7 mouse cellular contexts compared by ENCODE assay signal in the genomic region with DNA sequence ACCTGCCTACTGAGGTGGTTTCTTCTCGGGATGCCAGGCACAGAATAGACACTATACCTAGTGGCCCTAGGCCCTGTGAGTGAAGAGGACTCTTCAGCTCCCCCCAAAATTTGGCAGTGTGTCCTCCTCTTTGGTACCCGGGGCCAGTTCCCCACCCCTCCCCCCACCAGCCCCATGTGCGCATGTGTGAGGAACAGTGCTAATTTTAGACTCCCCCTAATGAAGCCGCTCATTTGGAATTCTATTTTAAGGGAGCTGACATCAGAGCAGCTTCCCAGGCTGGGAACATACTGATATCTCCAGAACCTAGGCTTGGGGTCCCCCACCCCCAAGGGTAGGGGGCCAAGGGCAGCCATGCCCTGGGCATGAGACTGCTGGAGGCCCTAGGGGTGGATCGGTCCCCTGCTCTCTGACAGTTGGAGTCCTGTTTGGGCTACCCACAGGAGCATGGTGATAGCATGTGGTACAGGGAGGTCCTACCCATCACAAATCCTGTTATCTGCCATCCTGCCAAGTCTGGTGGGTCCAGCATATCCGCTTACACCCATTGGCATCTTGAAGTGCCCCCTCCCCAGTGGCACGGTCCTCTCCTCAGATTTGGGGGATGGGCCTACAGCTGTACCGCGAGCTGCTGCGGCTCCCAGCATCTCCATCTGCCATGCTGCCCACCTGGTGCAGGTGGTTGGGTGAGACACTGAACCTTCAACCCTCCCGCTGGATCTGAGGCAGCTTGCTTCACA. TPM values are rescaled to one million over a fixed set of nuclear protein-coding genes. Genes with fewer than 3 reads are reported as not detected.
DNase-seq lines count a peak whose midpoint lies in the region; ATAC-seq and TF ChIP-seq lines count a peak whose summit lies in the region.

No protein-coding gene starts in this region.

- no peak overlapping the region for H3K4me2 ChIP-seq in embryonic facial prominence, embryonic 13.5 days
- peak overlapping the region; percentile 46; the same call in 1 of the 2 replicates for H3K4me2 ChIP-seq in hindbrain, embryonic 14.5 days (replicated peaks)

- peak overlapping the region; percentile 33; the same call in 1 of the 2 replicates for H3K27ac ChIP-seq in embryonic facial prominence, embryonic 13.5 days
- H3K27ac ChIP-seq in hindbrain, embryonic 14.5 days, result peak overlapping the region; percentile 89
- H3K27ac ChIP-seq in olfactory bulb, adult 2 months (ENCODE audit: insufficient read depth, low read depth, low read length), result peak overlapping the region; percentile 97

- DNase-seq in hindbrain, embryonic 14.5 days (ENCODE audit: low spot score), result no peak
- DNase-seq in layer of hippocampus, adult 9-11 months, result no peak
- DNase-seq in layer of hippocampus, postnatal 36 days, result no peak

- H3K9me3 ChIP-seq in megakaryocyte, embryonic 14.5 days, result no peaks in the 10 kb centered on the region
- H3K9me3 ChIP-seq in embryonic facial prominence, embryonic 13.5 days, result no peaks in the 10 kb centered on the region
- no peaks in the 10 kb centered on the region for H3K9me3 ChIP-seq in hindbrain, embryonic 14.5 days (ENCODE audit: control insufficient read depth, low read length)

- H3K4me1 ChIP-seq in megakaryocyte, embryonic 14.5 days, result peaks cover 100% of the 10 kb centered on the region
- peaks cover 96% of the 10 kb centered on the region for H3K4me1 ChIP-seq in embryonic facial prominence, embryonic 13.5 days
- peaks cover 76% of the 10 kb centered on the region for H3K4me1 ChIP-seq in hindbrain, embryonic 14.5 days (replicated peaks; ENCODE audit: control insufficient read depth, insufficient read depth, low read length)
- peaks cover 97% of the 10 kb centered on the region for H3K4me1 ChIP-seq in olfactory bulb, adult 2 months (ENCODE audit: control insufficient read depth, insufficient read depth, low read length)

- peak overlapping the region; percentile 33 for H3K4me3 ChIP-seq in megakaryocyte, embryonic 14.5 days (replicated peaks)
- H3K4me3 ChIP-seq in embryonic facial prominence, embryonic 13.5 days, result no peak overlapping the region
- no peak overlapping the region for H3K4me3 ChIP-seq in hindbrain, embryonic 14.5 days (replicated peaks; ENCODE audit: low read length)
- H3K4me3 ChIP-seq in olfactory bulb, adult 2 months (ENCODE audit: insufficient read depth, low read depth, low read length), result peak overlapping the region; percentile 19

- WGBS in embryonic facial prominence, embryonic 13.5 days, result 67% methylated on average over 11 of the region's 11 CpGs
- 51% methylated on average over 11 of the region's 11 CpGs for WGBS in hindbrain, embryonic 14.5 days
- 19% methylated on average over 11 of the region's 11 CpGs for WGBS in olfactory bulb, adult 2 months

- no peak for TF ChIP-seq CTCF in olfactory bulb, adult 2 months (IDR thresholded peaks at IDR 0.05; ENCODE audit: insufficient read depth, low read depth, low read length)

- H3K27me3 ChIP-seq in megakaryocyte, embryonic 14.5 days (replicated peaks), result no peaks in the 10 kb centered on the region
- H3K27me3 ChIP-seq in embryonic facial prominence, embryonic 13.5 days, result no peaks in the 10 kb centered on the region
- H3K27me3 ChIP-seq in hindbrain, embryonic 14.5 days (ENCODE audit: control insufficient read depth, insufficient read depth, low read length), result no peaks in the 10 kb centered on the region

- H3K36me3 ChIP-seq in megakaryocyte, embryonic 14.5 days (replicated peaks; ENCODE audit: low read length), result peaks cover 99% of the 10 kb centered on the region
- peaks cover 10% of the 10 kb centered on the region; the same call in 1 of the 2 replicates for H3K36me3 ChIP-seq in embryonic facial prominence, embryonic 13.5 days
- H3K36me3 ChIP-seq in hindbrain, embryonic 14.5 days (replicated peaks; ENCODE audit: control insufficient read depth, insufficient read depth), result no peaks in the 10 kb centered on the region; the same call in 1 of the 2 replicates

- 0 out of 2 replicates have a peak overlapping the region, but pooled peaks have one; percentile 11 for H3K9ac ChIP-seq in embryonic facial prominence, embryonic 13.5 days
- 0 out of 2 replicates have a peak overlapping the region, but pooled peaks have one; percentile 20 for H3K9ac ChIP-seq in hindbrain, embryonic 14.5 days

- ATAC-seq in megakaryocyte, adult 5-6 weeks (ENCODE audit: poor library complexity, severe bottlenecking), result no peak
- 0 out of 2 replicates have a peak, but pooled peaks have one; percentile 11 for ATAC-seq in embryonic facial prominence, embryonic 13.5 days (ENCODE audit: insufficient number of reproducible peaks, insufficient read depth, low FRiP score, low TSS enrichment, low read depth)
- ATAC-seq in hindbrain, embryonic 14.5 days (ENCODE audit: low FRiP score), result 0 out of 2 replicates have a peak, but pooled peaks have one; percentile 15

- TF ChIP-seq POLR2A in olfactory bulb, adult 2 months (IDR thresholded peaks at IDR 0.05; ENCODE audit: insufficient read depth, low read depth, low read length), result no peak

RNA-seq across cellular contexts. Expression of gene Gins2, which starts 38.0 kb away (rescaled TPM):
- polyA plus RNA-seq in megakaryocyte, embryonic 14.5 days (2012; ENCODE audit: insufficient read depth, low replicate concordance), result 8.3 and 35.4 TPM in 2 replicates
- total RNA-seq in megakaryocyte, adult 5-6 weeks (2015), result 28.3 and 31.8 TPM in 2 replicates
- 23.2 and 28.9 TPM in 2 replicates for total RNA-seq in megakaryocyte, adult 5-6 weeks (2017)
- 98.6 and 111 TPM in 2 replicates for polyA plus RNA-seq in embryonic facial prominence, embryonic 13.5 days (2015; fragmentation: Nextera tagmentation; extraction: Ambion mirVana)
- 17.5 and 18.2 TPM in 2 replicates for polyA plus RNA-seq in hindbrain, embryonic 14.5 days (2014; fragmentation: Nextera tagmentation; extraction: Ambion mirVana)
- polyA plus RNA-seq in olfactory bulb, adult 2 months (2012; ENCODE audit: insufficient read depth, insufficient read length, low replicate concordance, missing spikeins), result not detected in 2 replicates
- total RNA-seq in layer of hippocampus, postnatal 36 days (2021), result 1 to 10 TPM; 4.8 to 5.5 TPM

Comparison
In these comparisons a context has a peak if more than half of its experiments do, and no peak if none do; other contexts are left out.
1. H3K4me3 ChIP-seq: peak in megakaryocyte, embryonic 14.5 days (single experiment) and olfactory bulb, adult 2 months (single experiment); none in embryonic facial prominence, embryonic 13.5 days (single experiment) and hindbrain, embryonic 14.5 days (single experiment).
2. H3K27ac ChIP-seq: peak in every context shown above with its lines; median percentile 97 in olfactory bulb, adult 2 months; 89 in hindbrain, embryonic 14.5 days; 33 in embryonic facial prominence, embryonic 13.5 days.